Mouse (Mus musculus): ENCODE data around the gene Olfr1415. TPM values are rescaled to one million over a fixed set of nuclear protein-coding genes. Genes with fewer than 3 reads are reported as not detected.

Gene Olfr1415
- total RNA-seq, 2 experiments from 2014 or later: not detected

Small RNA genes lying within 50 kb of the gene (microRNA-seq; reads per million reads assigned to microRNA genes)
- 14.7 to 16.3 reads per million in 2 experiments for gene Mir6900

Other genes with a start within 250 kb of the Olfr1415 start
- 100 to 1,000 TPM; 259 to 264 TPM for gene Ndufa10, start 22.2 kb downstream of the Olfr1415 start, total RNA-seq (2021)
- not detected for gene Olfr1416, start 11.0 kb downstream of the Olfr1415 start, total RNA-seq (2021)
- gene Olfr1414, start 22.6 kb upstream of the Olfr1415 start, total RNA-seq (2021): not detected
- not detected for gene Olfr1413, start 75.2 kb upstream of the Olfr1415 start, total RNA-seq (2021)
- gene Olfr1412, start 89.7 kb upstream of the Olfr1415 start, total RNA-seq (2021): not detected
- gene Olfr1411, start 98.3 kb upstream of the Olfr1415 start, total RNA-seq (2021): not detected
- gene Olfr1410, start 109.7 kb upstream of the Olfr1415 start, total RNA-seq (2021): not detected
- gene Olfr12, start 121.7 kb upstream of the Olfr1415 start, total RNA-seq (2021): under 1 TPM in 1 of 2 experiments, not detected in 1; 0.12 TPM
- gene Cops9, start 145.9 kb upstream of the Olfr1415 start, total RNA-seq (2021): 100 to 1,000 TPM; 323 to 367 TPM
- gene Otos, start 152.7 kb upstream of the Olfr1415 start, total RNA-seq (2021): under 1 TPM; 0.38 to 0.44 TPM

Data from layer of hippocampus, postnatal 25 days (tissue).